ENCODE assay signal across 9 mouse cellular contexts in the genomic region with DNA sequence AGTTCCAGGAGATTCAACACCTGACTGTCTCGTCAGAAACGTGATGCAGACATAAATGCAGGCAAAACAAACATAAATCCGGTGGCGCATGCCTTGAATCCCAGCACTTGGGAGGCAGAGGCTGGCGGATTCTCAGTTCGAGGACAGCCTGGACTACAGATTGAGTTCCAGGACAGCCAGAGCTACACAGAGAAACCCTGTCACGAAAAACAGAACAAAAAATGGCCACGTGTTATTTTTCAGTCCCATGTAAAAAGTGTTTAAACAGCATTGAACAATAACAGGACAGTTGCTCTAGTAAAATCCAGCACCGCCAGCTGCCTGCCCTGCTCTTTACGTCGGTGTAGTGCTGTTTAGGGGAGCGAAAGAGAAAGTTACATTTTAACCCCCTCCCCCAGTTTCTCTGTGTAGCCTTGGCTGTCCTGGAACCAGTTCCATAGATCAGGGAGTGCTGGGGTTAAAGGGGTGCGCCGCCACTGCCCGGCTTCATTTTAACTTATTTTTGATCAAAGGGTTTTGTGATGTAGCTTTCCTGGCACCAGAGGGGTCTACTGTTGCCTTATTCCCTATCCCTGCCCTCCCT. TPM values are rescaled to one million over a fixed set of nuclear protein-coding genes. Genes with fewer than 3 reads are reported as not detected.
A peak's percentile ranks its signal among the peaks of the same experiment; 100 is the strongest.
DNase-seq lines count a peak whose midpoint lies in the region; ATAC-seq and TF ChIP-seq lines count a peak whose summit lies in the region.
"Had no signal": no experiment of that assay in that cellular context is flagged by ENCODE, and none has a peak within 500 bp of the region (broad histone marks: within the 10 kb centered on the region; RNA-seq: fewer than 3 reads in every experiment).

No protein-coding gene starts in this region.

- no peaks in the 10 kb centered on the region for H3K27me3 ChIP-seq in testis, adult 2 months (ENCODE audit: control insufficient read depth, insufficient read depth, low read length)
- no peaks in the 10 kb centered on the region for H3K27me3 ChIP-seq in embryonic facial prominence, embryonic 11.5 days (ENCODE audit: control insufficient read depth, insufficient read depth, low read length)
- no peaks in the 10 kb centered on the region for H3K27me3 ChIP-seq in hindbrain, postnatal 0 days (ENCODE audit: insufficient read depth, low read length)
- H3K27me3 ChIP-seq in liver, embryonic 16.5 days (ENCODE audit: control insufficient read depth, insufficient read depth, low read depth, low read length): no peaks in the 10 kb centered on the region
- H3K27me3 ChIP-seq in stomach, embryonic 14.5 days (ENCODE audit: control insufficient read depth, insufficient read depth, low read length): no peaks in the 10 kb centered on the region

- no peak for TF ChIP-seq POLR2A in testis, adult 2 months (IDR thresholded peaks at IDR 0.05; ENCODE audit: control insufficient read depth, low read depth, low read length)

- no peaks in the 10 kb centered on the region for H3K9me3 ChIP-seq in embryonic facial prominence, embryonic 11.5 days (replicated peaks; ENCODE audit: control insufficient read depth, low read length)
- H3K9me3 ChIP-seq in hindbrain, postnatal 0 days (ENCODE audit: low read length): no peaks in the 10 kb centered on the region
- no peaks in the 10 kb centered on the region for H3K9me3 ChIP-seq in liver, embryonic 16.5 days (replicated peaks; ENCODE audit: control insufficient read depth, low read length)
- no peaks in the 10 kb centered on the region for H3K9me3 ChIP-seq in stomach, embryonic 14.5 days (ENCODE audit: control insufficient read depth, low read depth, low read length)

- intact Hi-C loops in left cerebral cortex, postnatal 36 days (cut with DNase I): loop anchor here (5.0 kb wide), 1 partner anchor 36 kb away; a partner anchor contains a TSS

- H3K4me3 ChIP-seq in testis, adult 2 months (ENCODE audit: control insufficient read depth, low read depth, low read length): peak overlapping the region; percentile 12
- peak overlapping the region; percentile 83 for H3K4me3 ChIP-seq in embryonic facial prominence, embryonic 11.5 days (ENCODE audit: low read depth, low read length)
- peak overlapping the region; percentile 83 for H3K4me3 ChIP-seq in hindbrain, postnatal 0 days (ENCODE audit: low read length)
- peak overlapping the region; percentile 76 for H3K4me3 ChIP-seq in liver, embryonic 16.5 days (ENCODE audit: low read depth, low read length)
- H3K4me3 ChIP-seq in stomach, embryonic 14.5 days (ENCODE audit: low read depth, low read length): peak overlapping the region; percentile 84

- H3K36me3 ChIP-seq in testis, adult 2 months (ENCODE audit: control insufficient read depth, insufficient read depth, low read length): no peaks in the 10 kb centered on the region
- peaks cover 4% of the 10 kb centered on the region for H3K36me3 ChIP-seq in embryonic facial prominence, embryonic 11.5 days (replicated peaks; ENCODE audit: control insufficient read depth, insufficient read depth, low read depth, low read length)
- peaks cover 23% of the 10 kb centered on the region for H3K36me3 ChIP-seq in hindbrain, postnatal 0 days (ENCODE audit: insufficient read depth, low read length)
- H3K36me3 ChIP-seq in liver, embryonic 16.5 days (ENCODE audit: control insufficient read depth, insufficient read depth): peaks cover 33% of the 10 kb centered on the region
- peaks cover 39% of the 10 kb centered on the region for H3K36me3 ChIP-seq in stomach, embryonic 14.5 days (ENCODE audit: control insufficient read depth, insufficient read depth, low read length)

- peak overlapping the region; percentile 75 for H3K4me2 ChIP-seq in embryonic facial prominence, embryonic 11.5 days (ENCODE audit: low read depth, low read length)
- peak overlapping the region; percentile 82 for H3K4me2 ChIP-seq in hindbrain, postnatal 0 days (ENCODE audit: low read depth, low read length)
- H3K4me2 ChIP-seq in liver, embryonic 16.5 days (ENCODE audit: low read depth, low read length): peak overlapping the region; percentile 90
- peak overlapping the region; percentile 96 for H3K4me2 ChIP-seq in stomach, embryonic 14.5 days (replicated peaks; ENCODE audit: low read depth, low read length)

- TF ChIP-seq CTCF in testis, adult 2 months (IDR thresholded peaks at IDR 0.05; ENCODE audit: control insufficient read depth, insufficient read depth, insufficient replicate concordance, low read depth, low read length): no peak
- no peak for TF ChIP-seq CTCF in hindbrain, postnatal 0 days (IDR thresholded peaks at IDR 0.05; ENCODE audit: low read depth)

- DNase-seq in testis, postnatal 10 days (ENCODE audit: low spot score): no peak
- DNase-seq in embryonic facial prominence, embryonic 11.5 days (ENCODE audit: low spot score): peak; percentile 41
- peak; percentile 12 for DNase-seq in hindbrain, postnatal 0 days (ENCODE audit: low spot score)
- no peak for DNase-seq in retina, embryonic 14.5 days (ENCODE audit: low spot score)
- DNase-seq in left cerebral cortex, postnatal 36 days (ENCODE audit: low spot score in 2 of 2): no peak

- peak overlapping the region; percentile 76 for H3K9ac ChIP-seq in embryonic facial prominence, embryonic 11.5 days (replicated peaks; ENCODE audit: low read length)
- H3K9ac ChIP-seq in hindbrain, postnatal 0 days (replicated peaks; ENCODE audit: low read length): peak overlapping the region; percentile 91
- peak overlapping the region; percentile 82 for H3K9ac ChIP-seq in liver, embryonic 16.5 days (ENCODE audit: low read depth, low read length)
- peak overlapping the region; percentile 60 for H3K9ac ChIP-seq in stomach, embryonic 14.5 days (replicated peaks; ENCODE audit: low read depth, low read length)

- H3K4me1 ChIP-seq in testis, adult 2 months (ENCODE audit: control insufficient read depth, insufficient read depth, low read length): peaks cover 13% of the 10 kb centered on the region
- H3K4me1 ChIP-seq in embryonic facial prominence, embryonic 11.5 days (ENCODE audit: control insufficient read depth, insufficient read depth, low read length): peaks cover 3% of the 10 kb centered on the region
- H3K4me1 ChIP-seq in hindbrain, postnatal 0 days (ENCODE audit: insufficient read depth, low read length): peaks cover 8% of the 10 kb centered on the region; the same call in 1 of the 2 replicates
- H3K4me1 ChIP-seq in liver, embryonic 16.5 days (ENCODE audit: control insufficient read depth, low read depth, low read length): peaks cover 51% of the 10 kb centered on the region
- H3K4me1 ChIP-seq in stomach, embryonic 14.5 days (ENCODE audit: control insufficient read depth, insufficient read depth, low read length): peaks cover 17% of the 10 kb centered on the region

- H3K27ac ChIP-seq in testis, adult 2 months (ENCODE audit: control insufficient read depth, insufficient read depth, low read depth, low read length): peak overlapping the region; percentile 61
- H3K27ac ChIP-seq in embryonic facial prominence, embryonic 11.5 days (replicated peaks; ENCODE audit: low read depth, low read length): peak overlapping the region; percentile 61
- H3K27ac ChIP-seq in hindbrain, postnatal 0 days: peak overlapping the region; percentile 98
- peak overlapping the region; percentile 97 for H3K27ac ChIP-seq in liver, embryonic 16.5 days (ENCODE audit: low read length)
- peak overlapping the region; percentile 99 for H3K27ac ChIP-seq in stomach, embryonic 14.5 days (ENCODE audit: low read length)

- 0 out of 2 replicates have a peak, but pooled peaks have one; percentile 12 for ATAC-seq in embryonic facial prominence, embryonic 11.5 days (replicated peaks; ENCODE audit: insufficient number of reproducible peaks, low FRiP score, low TSS enrichment, low read depth)
- no peak for ATAC-seq in hindbrain, postnatal 0 days
- peak; percentile 16; the same call in 1 of the 2 replicates for ATAC-seq in liver, embryonic 16.5 days (ENCODE audit: low read depth)
- ATAC-seq in stomach, embryonic 14.5 days (ENCODE audit: insufficient number of reproducible peaks, insufficient read depth, low FRiP score, low read depth): peak; percentile 19; the same call in 1 of the 2 replicates

- under 1% methylated on average over 15 of the region's 15 CpGs for WGBS in embryonic facial prominence, embryonic 11.5 days
- 2% methylated on average over 15 of the region's 15 CpGs for WGBS in hindbrain, postnatal 0 days
- under 1% methylated on average over 15 of the region's 15 CpGs for WGBS in liver, embryonic 16.5 days (ENCODE audit: insufficient replicate concordance)
- WGBS in stomach, embryonic 14.5 days: 1% methylated on average over 15 of the region's 15 CpGs

RNA-seq across cellular contexts. Expression of a gene that starts 0.9 kb away (rescaled TPM):
- 44.7 and 44.9 TPM in 2 replicates for polyA plus RNA-seq in testis, adult 2 months (2012; rRNA removed)
- polyA plus RNA-seq in embryonic facial prominence, embryonic 11.5 days (2014; fragmentation: Nextera tagmentation; extraction: Ambion mirVana): 17.0 and 20.5 TPM in 2 replicates
- total RNA-seq in hindbrain, postnatal 0 days (2014; rRNA removed): 174 and 183 TPM in 2 replicates
- 48.1 and 49.1 TPM in 2 replicates for polyA plus RNA-seq in hindbrain, postnatal 0 days (2015; fragmentation: Nextera tagmentation; extraction: Ambion mirVana)
- polyA plus RNA-seq in liver, embryonic 16.5 days (2015; fragmentation: Nextera tagmentation; extraction: Ambion mirVana): 17.7 and 17.8 TPM in 2 replicates
- 19.0 and 26.5 TPM in 2 replicates for polyA plus RNA-seq in stomach, embryonic 14.5 days (2014; fragmentation: Nextera tagmentation; extraction: Ambion mirVana)
- 100 to 1,000 TPM; 160 to 169 TPM for total RNA-seq in left cerebral cortex, postnatal 36 days (2021)

RNA-seq across cellular contexts. Expression of a gene that starts 9.2 kb away (rescaled TPM):
- 82.1 and 88.6 TPM in 2 replicates for polyA plus RNA-seq in testis, adult 2 months (2012; rRNA removed)
- polyA plus RNA-seq in embryonic facial prominence, embryonic 11.5 days (2014; fragmentation: Nextera tagmentation; extraction: Ambion mirVana): 172 and 178 TPM in 2 replicates
- total RNA-seq in hindbrain, postnatal 0 days (2014; rRNA removed): 220 and 238 TPM in 2 replicates
- polyA plus RNA-seq in hindbrain, postnatal 0 days (2015; fragmentation: Nextera tagmentation; extraction: Ambion mirVana): 146 and 152 TPM in 2 replicates
- polyA plus RNA-seq in liver, embryonic 16.5 days (2015; fragmentation: Nextera tagmentation; extraction: Ambion mirVana): 49.2 and 50.0 TPM in 2 replicates
- 132 and 136 TPM in 2 replicates for polyA plus RNA-seq in stomach, embryonic 14.5 days (2014; fragmentation: Nextera tagmentation; extraction: Ambion mirVana)
- 100 to 1,000 TPM; 124 to 132 TPM for total RNA-seq in left cerebral cortex, postnatal 36 days (2021)

RNA-seq across cellular contexts. Expression of a gene that starts 10.7 kb away (rescaled TPM):
- polyA plus RNA-seq in testis, adult 2 months (2012; rRNA removed): 203 and 208 TPM in 2 replicates
- polyA plus RNA-seq in embryonic facial prominence, embryonic 11.5 days (2014; fragmentation: Nextera tagmentation; extraction: Ambion mirVana): 130 and 132 TPM in 2 replicates
- total RNA-seq in hindbrain, postnatal 0 days (2014; rRNA removed): 165 and 172 TPM in 2 replicates
- polyA plus RNA-seq in hindbrain, postnatal 0 days (2015; fragmentation: Nextera tagmentation; extraction: Ambion mirVana): 149 and 150 TPM in 2 replicates
- polyA plus RNA-seq in liver, embryonic 16.5 days (2015; fragmentation: Nextera tagmentation; extraction: Ambion mirVana): 48.6 and 55.8 TPM in 2 replicates
- 101 and 103 TPM in 2 replicates for polyA plus RNA-seq in stomach, embryonic 14.5 days (2014; fragmentation: Nextera tagmentation; extraction: Ambion mirVana)
- total RNA-seq in left cerebral cortex, postnatal 36 days (2021): 100 to 1,000 TPM; 119 to 143 TPM

RNA-seq across cellular contexts. Expression of a gene that starts 21.5 kb away (rescaled TPM):
- polyA plus RNA-seq in testis, adult 2 months (2012; rRNA removed): 0.08 TPM in 1 of 2 replicates, not detected in the other
- polyA plus RNA-seq in embryonic facial prominence, embryonic 11.5 days (2014; fragmentation: Nextera tagmentation; extraction: Ambion mirVana): not detected in 2 replicates
- not detected in 2 replicates for total RNA-seq in hindbrain, postnatal 0 days (2014; rRNA removed)
- 0.09 and 0.26 TPM in 2 replicates for polyA plus RNA-seq in hindbrain, postnatal 0 days (2015; fragmentation: Nextera tagmentation; extraction: Ambion mirVana)
- polyA plus RNA-seq in liver, embryonic 16.5 days (2015; fragmentation: Nextera tagmentation; extraction: Ambion mirVana): not detected in 2 replicates
- polyA plus RNA-seq in stomach, embryonic 14.5 days (2014; fragmentation: Nextera tagmentation; extraction: Ambion mirVana): 0.29 and 0.38 TPM in 2 replicates
- not detected for total RNA-seq in left cerebral cortex, postnatal 36 days (2021)
- total RNA-seq: heart, adult 18-20 months had no signal

RNA-seq across cellular contexts. Expression of a gene that starts 24.0 kb away (rescaled TPM):
- polyA plus RNA-seq in testis, adult 2 months (2012; rRNA removed): 83.8 and 91.5 TPM in 2 replicates
- polyA plus RNA-seq in embryonic facial prominence, embryonic 11.5 days (2014; fragmentation: Nextera tagmentation; extraction: Ambion mirVana): 20.4 and 21.2 TPM in 2 replicates
- total RNA-seq in hindbrain, postnatal 0 days (2014; rRNA removed): 104 and 114 TPM in 2 replicates
- 78.9 and 82.2 TPM in 2 replicates for polyA plus RNA-seq in hindbrain, postnatal 0 days (2015; fragmentation: Nextera tagmentation; extraction: Ambion mirVana)
- polyA plus RNA-seq in liver, embryonic 16.5 days (2015; fragmentation: Nextera tagmentation; extraction: Ambion mirVana): 10.3 and 10.4 TPM in 2 replicates
- 31.9 and 32.6 TPM in 2 replicates for polyA plus RNA-seq in stomach, embryonic 14.5 days (2014; fragmentation: Nextera tagmentation; extraction: Ambion mirVana)
- total RNA-seq in left cerebral cortex, postnatal 36 days (2021): 10 to 100 TPM; 21.7 to 22.8 TPM

Comparison
In these comparisons a context has a peak if more than half of its experiments do, and no peak if none do; other contexts are left out.
1. H3K4me3 ChIP-seq: peak in every context shown above with its lines; median percentile 84 in stomach, embryonic 14.5 days; 83 in embryonic facial prominence, embryonic 11.5 days; 83 in hindbrain, postnatal 0 days; 76 in liver, embryonic 16.5 days; 12 in testis, adult 2 months.
2. DNase-seq: peak in embryonic facial prominence, embryonic 11.5 days (single experiment) and hindbrain, postnatal 0 days (single experiment); none in testis, postnatal 10 days (single experiment), retina, embryonic 14.5 days (single experiment) and left cerebral cortex, postnatal 36 days (0 of 2).
3. Peak in every context shown above with its lines, with median percentiles within 50 percentile points of each other: H3K27ac ChIP-seq, H3K4me2 ChIP-seq and H3K9ac ChIP-seq.